Mouse (Mus musculus): ENCODE measurements at regions not wholly inside any gene's neighbourhood (a gene's known extent, or its start where the extent isn't known, plus 50 kb on each side); places are given as distances from the start of the nearest gene placed in this dataset.

- no peak overlapping the region for H3K27ac ChIP-seq (ENCODE audit: insufficient read depth, low read depth, low read length)
- H3K36me3 ChIP-seq (ENCODE audit: control insufficient read depth, insufficient read depth, low read length): no peaks in the 10 kb centered on the region
- no peaks in the 10 kb centered on the region for H3K4me1 ChIP-seq (ENCODE audit: control insufficient read depth, insufficient read depth, low read length)
- no peak overlapping the region for H3K4me3 ChIP-seq (ENCODE audit: insufficient read depth, low read depth, low read length)
- 72% methylated on average over 7 of the region's 7 CpGs for WGBS
- DNase-seq: no peak
- no peak for TF ChIP-seq CTCF (conservative IDR thresholded peaks at IDR 0.05; ENCODE audit: insufficient read depth, insufficient read length, low read depth, low read length)
- no peak for TF ChIP-seq POLR2A (IDR thresholded peaks at IDR 0.05; ENCODE audit: low read depth, low read length)
- H3K27me3 ChIP-seq (replicated peaks; ENCODE audit: control insufficient read depth, insufficient read depth, low read length): no peaks in the 10 kb centered on the region; the same call in 1 of the 2 replicates
These were observed 369.1 kb upstream of the Adamts16 start for GRCm38 (mm10) chr13:71210658-71211251.

- DNase-seq: no peak
- Histone ChIP-seq H3K27me3 (replicated peaks; ENCODE audit: control insufficient read depth, insufficient read depth, low read length) (no peaks in the 10 kb centered on the region; the same call in 1 of the 2 replicates), H3K27ac (ENCODE audit: insufficient read depth, low read depth, low read length) (no peak overlapping the region), H3K36me3 (ENCODE audit: control insufficient read depth, insufficient read depth, low read length) (no peaks in the 10 kb centered on the region), H3K4me3 (ENCODE audit: insufficient read depth, low read depth, low read length) (no peak overlapping the region), H3K4me1 (ENCODE audit: control insufficient read depth, insufficient read depth, low read length) (no peaks in the 10 kb centered on the region)
- 60% methylated on average over 3 of the region's 3 CpGs for WGBS
- TF ChIP-seq POLR2A (IDR thresholded peaks at IDR 0.05; ENCODE audit: low read depth, low read length) (no peak), CTCF (conservative IDR thresholded peaks at IDR 0.05; ENCODE audit: insufficient read depth, insufficient read length, low read depth, low read length) (no peak)
These were observed 364.1 kb upstream of the Adamts16 start for GRCm38 (mm10) chr13:71205708-71206107.

GRCm38 (mm10) chr13:71200656-71201055 is 359.0 kb upstream of the Adamts16 start:
- no peaks in the 10 kb centered on the region for H3K27me3 ChIP-seq (replicated peaks; ENCODE audit: control insufficient read depth, insufficient read depth, low read length)
- H3K27ac ChIP-seq (ENCODE audit: insufficient read depth, low read depth, low read length): no peak overlapping the region
- no peak overlapping the region for H3K4me3 ChIP-seq (ENCODE audit: insufficient read depth, low read depth, low read length)
- 12% methylated on average over 3 of the region's 3 CpGs for WGBS
- H3K4me1 ChIP-seq (ENCODE audit: control insufficient read depth, insufficient read depth, low read length): no peaks in the 10 kb centered on the region
- no peak for DNase-seq
- TF ChIP-seq POLR2A (IDR thresholded peaks at IDR 0.05; ENCODE audit: low read depth, low read length): no peak
- no peak for TF ChIP-seq CTCF (conservative IDR thresholded peaks at IDR 0.05; ENCODE audit: insufficient read depth, insufficient read length, low read depth, low read length)
- no peaks in the 10 kb centered on the region for H3K36me3 ChIP-seq (ENCODE audit: control insufficient read depth, insufficient read depth, low read length)

- 80% methylated on average over 4 of the region's 4 CpGs for WGBS
- Histone ChIP-seq H3K27ac (ENCODE audit: insufficient read depth, low read depth, low read length) (no peak overlapping the region), H3K36me3 (ENCODE audit: control insufficient read depth, insufficient read depth, low read length) (no peaks in the 10 kb centered on the region), H3K4me3 (ENCODE audit: insufficient read depth, low read depth, low read length) (no peak overlapping the region), H3K4me1 (ENCODE audit: control insufficient read depth, insufficient read depth, low read length) (no peaks in the 10 kb centered on the region), H3K27me3 (replicated peaks; ENCODE audit: control insufficient read depth, insufficient read depth, low read length) (no peaks in the 10 kb centered on the region)
- no peak for DNase-seq
- TF ChIP-seq POLR2A (IDR thresholded peaks at IDR 0.05; ENCODE audit: low read depth, low read length) (no peak), CTCF (conservative IDR thresholded peaks at IDR 0.05; ENCODE audit: insufficient read depth, insufficient read length, low read depth, low read length) (no peak)
These were observed 354.1 kb upstream of the Adamts16 start for GRCm38 (mm10) chr13:71195675-71196074.

GRCm38 (mm10) chr13:71184500-71184899 is 342.9 kb upstream of the Adamts16 start:
- H3K4me1 ChIP-seq (ENCODE audit: control insufficient read depth, insufficient read depth, low read length): no peaks in the 10 kb centered on the region
- no peak for TF ChIP-seq CTCF (conservative IDR thresholded peaks at IDR 0.05; ENCODE audit: insufficient read depth, insufficient read length, low read depth, low read length)
- no peak for TF ChIP-seq POLR2A (IDR thresholded peaks at IDR 0.05; ENCODE audit: low read depth, low read length)
- H3K4me3 ChIP-seq (ENCODE audit: insufficient read depth, low read depth, low read length): no peak overlapping the region
- 80% methylated on average over 4 of the region's 4 CpGs for WGBS
- no peak for DNase-seq
- no peaks in the 10 kb centered on the region for H3K27me3 ChIP-seq (replicated peaks; ENCODE audit: control insufficient read depth, insufficient read depth, low read length)
- no peaks in the 10 kb centered on the region for H3K36me3 ChIP-seq (ENCODE audit: control insufficient read depth, insufficient read depth, low read length)
- H3K27ac ChIP-seq (ENCODE audit: insufficient read depth, low read depth, low read length): no peak overlapping the region

- DNase-seq: no peak
- Histone ChIP-seq H3K27me3 (replicated peaks; ENCODE audit: control insufficient read depth, insufficient read depth, low read length) (no peaks in the 10 kb centered on the region), H3K4me3 (ENCODE audit: insufficient read depth, low read depth, low read length) (no peak overlapping the region), H3K4me1 (ENCODE audit: control insufficient read depth, insufficient read depth, low read length) (no peaks in the 10 kb centered on the region), H3K27ac (ENCODE audit: insufficient read depth, low read depth, low read length) (no peak overlapping the region), H3K36me3 (ENCODE audit: control insufficient read depth, insufficient read depth, low read length) (no peaks in the 10 kb centered on the region)
- TF ChIP-seq POLR2A (IDR thresholded peaks at IDR 0.05; ENCODE audit: low read depth, low read length): no peak
- TF ChIP-seq CTCF (conservative IDR thresholded peaks at IDR 0.05; ENCODE audit: insufficient read depth, insufficient read length, low read depth, low read length): no peak
These were observed 337.5 kb upstream of the Adamts16 start for GRCm38 (mm10) chr13:71179083-71179482.

GRCm38 (mm10) chr13:71174335-71174734 is 332.7 kb upstream of the Adamts16 start:
- no peaks in the 10 kb centered on the region for H3K27me3 ChIP-seq (replicated peaks; ENCODE audit: control insufficient read depth, insufficient read depth, low read length)

More at GRCm38 (mm10) chr13:71174335-71174734, 332.7 kb upstream of the Adamts16 start:
- TF ChIP-seq CTCF (conservative IDR thresholded peaks at IDR 0.05; ENCODE audit: insufficient read depth, insufficient read length, low read depth, low read length) (no peak), POLR2A (IDR thresholded peaks at IDR 0.05; ENCODE audit: low read depth, low read length) (no peak)
- no peak for DNase-seq
- Histone ChIP-seq H3K4me1 (ENCODE audit: control insufficient read depth, insufficient read depth, low read length) (no peaks in the 10 kb centered on the region), H3K27ac (ENCODE audit: insufficient read depth, low read depth, low read length) (no peak overlapping the region), H3K4me3 (ENCODE audit: insufficient read depth, low read depth, low read length) (no peak overlapping the region), H3K36me3 (ENCODE audit: control insufficient read depth, insufficient read depth, low read length) (no peaks in the 10 kb centered on the region)
